Mouse (Mus musculus) thymus, adult 2 months (tissue): ENCODE data around the gene S100a16.

Experiments used
- CTCF ChIP-seq: fragments of 200-500 bp; IDR thresholded peaks from 2 replicates; pipeline ENCODE4 v1.5.1; 2012; ENCODE audit warnings: mild to moderate bottlenecking, control low read depth, low read length, moderate library complexity, borderline replicate concordance; ENCODE audit not compliant: control insufficient read depth, poor library complexity, insufficient read depth; ENCODE audit errors: extremely low read depth
- POLR2A ChIP-seq: fragments of 200-500 bp; IDR thresholded peaks from 2 replicates; pipeline ENCODE4 v1.6.1; 2012; ENCODE audit warnings: mild to moderate bottlenecking, low read length, control low read depth, moderate library complexity; ENCODE audit not compliant: control insufficient read depth, poor library complexity, insufficient read depth; ENCODE audit errors: extremely low read depth

DNA sequence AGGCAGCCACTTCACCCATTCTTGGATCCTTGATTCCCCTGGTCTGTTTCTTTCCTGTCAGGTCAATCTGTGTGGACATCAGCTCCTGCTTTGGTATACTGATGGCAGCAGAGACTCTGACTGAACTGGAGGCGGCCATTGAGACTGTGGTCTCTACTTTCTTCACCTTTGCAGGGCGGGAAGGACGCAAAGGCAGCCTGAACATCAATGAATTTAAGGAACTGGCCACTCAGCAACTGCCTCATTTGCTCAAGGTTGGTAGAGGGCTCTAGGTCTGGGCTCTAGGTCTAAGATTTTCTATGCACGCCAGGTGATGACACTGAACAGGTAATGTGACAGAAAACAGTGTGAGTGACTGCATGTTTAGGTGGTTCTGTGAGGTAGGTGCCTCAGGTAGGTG lies 21.3 kb upstream of the S100a16 start:
- TF ChIP-seq CTCF (no peak), POLR2A (no peak)
